Mouse (Mus musculus): ENCODE data around the gene Zfp628. TPM values are rescaled to one million over a fixed set of nuclear protein-coding genes. Genes with fewer than 3 reads are reported as not detected.
A peak's percentile ranks its signal among the peaks of the same experiment; 100 is the strongest.

The Zfp628 gene
- polyA plus RNA-seq, 1 experiment from 2014 or later: 4.3 TPM

GRCm38 (mm10) chr7:4920496-4920895, 5.5 kb downstream of the Zfp628 start:
- H3K9me3 ChIP-seq (replicated peaks): no peaks in the 10 kb centered on the region
- H3K4me3 ChIP-seq: no peak overlapping the region
- peaks cover 43% of the 10 kb centered on the region for H3K36me3 ChIP-seq (ENCODE audit: poor library complexity, severe bottlenecking)
- no peak for ATAC-seq
- H3K27me3 ChIP-seq: no peaks in the 10 kb centered on the region
- no peak overlapping the region for H3K4me2 ChIP-seq
- H3K4me1 ChIP-seq: peaks cover 69% of the 10 kb centered on the region
- peak overlapping the region; percentile 73; the same call in 1 of the 2 replicates for H3K9ac ChIP-seq
- 87% methylated on average over 19 of the region's 19 CpGs for WGBS
- peak overlapping the region; percentile 99; the same call in 1 of the 2 replicates for H3K27ac ChIP-seq

- ATAC-seq: no peak
- Histone ChIP-seq H3K36me3 (ENCODE audit: poor library complexity, severe bottlenecking) (peaks cover 43% of the 10 kb centered on the region), H3K27me3 (no peaks in the 10 kb centered on the region), H3K9ac (peak overlapping the region; percentile 73), H3K4me2 (peak overlapping the region; percentile 74), H3K4me1 (peaks cover 71% of the 10 kb centered on the region), H3K4me3 (no peak overlapping the region), H3K9me3 (replicated peaks) (no peaks in the 10 kb centered on the region), H3K27ac (peak overlapping the region; percentile 99)
- 59% methylated on average over 23 of the region's 23 CpGs for WGBS
These were observed 6.2 kb downstream of the Zfp628 start for GRCm38 (mm10) chr7:4920976-4921823.

- Histone ChIP-seq H3K36me3 (ENCODE audit: poor library complexity, severe bottlenecking) (peaks cover 43% of the 10 kb centered on the region), H3K27ac (peak within 1 kb of the TSS; percentile 99), H3K9ac (peak within 1 kb of the TSS; percentile 73), H3K9me3 (replicated peaks) (no peaks in the 10 kb centered on the region), H3K27me3 (no peaks in the 10 kb centered on the region), H3K4me2 (peak within 1 kb of the TSS; percentile 74), H3K4me1 (peaks cover 67% of the 10 kb centered on the region), H3K4me3 (peak within 1 kb of the TSS; percentile 43)
- no peak for ATAC-seq
- 21% methylated on average over 8 of the region's 8 CpGs for WGBS
These were observed 6.9 kb downstream of the Zfp628 start, which contains the start of gene Nat14 for GRCm38 (mm10) chr7:4921824-4922482. Gene Nat14, plus strand, starts transcription at chr7:4922028.

GRCm38 (mm10) chr7:4922508-4922907, 7.5 kb downstream of the Zfp628 start:
- H3K27me3 ChIP-seq: no peaks in the 10 kb centered on the region
- H3K36me3 ChIP-seq (ENCODE audit: poor library complexity, severe bottlenecking): peaks cover 41% of the 10 kb centered on the region
- peak overlapping the region; percentile 74 for H3K4me2 ChIP-seq
- no peaks in the 10 kb centered on the region for H3K9me3 ChIP-seq (replicated peaks)
- peak; percentile 81 for ATAC-seq
- peak overlapping the region; percentile 99 for H3K27ac ChIP-seq
- H3K9ac ChIP-seq: peak overlapping the region; percentile 73
- H3K4me1 ChIP-seq: peaks cover 62% of the 10 kb centered on the region
- 2% methylated on average over 14 of the region's 14 CpGs for WGBS
- peak overlapping the region; percentile 43 for H3K4me3 ChIP-seq

- peak overlapping the region; percentile 73 for H3K9ac ChIP-seq
- peaks cover 35% of the 10 kb centered on the region for H3K36me3 ChIP-seq (ENCODE audit: poor library complexity, severe bottlenecking)
- peak overlapping the region; percentile 74 for H3K4me2 ChIP-seq
- peak overlapping the region; percentile 43 for H3K4me3 ChIP-seq
- H3K9me3 ChIP-seq (replicated peaks): no peaks in the 10 kb centered on the region
- peak; percentile 58 for ATAC-seq
- peaks cover 58% of the 10 kb centered on the region for H3K4me1 ChIP-seq
- H3K27ac ChIP-seq: peak overlapping the region; percentile 99
- under 1% methylated on average over 14 of the region's 14 CpGs for WGBS
- no peaks in the 10 kb centered on the region for H3K27me3 ChIP-seq
These were observed 8.0 kb downstream of the Zfp628 start for GRCm38 (mm10) chr7:4922931-4923565.

- Histone ChIP-seq H3K4me2 (peak overlapping the region; percentile 74), H3K4me1 (peaks cover 58% of the 10 kb centered on the region), H3K9me3 (replicated peaks) (no peaks in the 10 kb centered on the region), H3K36me3 (ENCODE audit: poor library complexity, severe bottlenecking) (peaks cover 28% of the 10 kb centered on the region), H3K4me3 (peak overlapping the region; percentile 43), H3K27ac (peak overlapping the region; percentile 99), H3K9ac (peak overlapping the region; percentile 73), H3K27me3 (no peaks in the 10 kb centered on the region)
- no peak for ATAC-seq
- 4% methylated on average over 37 of the region's 37 CpGs for WGBS
These were observed 8.8 kb downstream of the Zfp628 start for GRCm38 (mm10) chr7:4923586-4924364.

- ATAC-seq: no peak
- Histone ChIP-seq H3K9ac (peak overlapping the region; percentile 73), H3K9me3 (replicated peaks) (no peaks in the 10 kb centered on the region), H3K4me3 (peak overlapping the region; percentile 43; the same call in 1 of the 2 replicates), H3K27ac (peak overlapping the region; percentile 99), H3K27me3 (no peaks in the 10 kb centered on the region), H3K4me1 (peaks cover 58% of the 10 kb centered on the region), H3K36me3 (ENCODE audit: poor library complexity, severe bottlenecking) (peaks cover 21% of the 10 kb centered on the region), H3K4me2 (peak overlapping the region; percentile 74)
- WGBS: 0% methylated on average over 4 of the region's 4 CpGs
These were observed 9.5 kb downstream of the Zfp628 start for GRCm38 (mm10) chr7:4924483-4924882.

- H3K4me1 ChIP-seq: peaks cover 58% of the 10 kb centered on the region
- peak overlapping the region; percentile 74 for H3K4me2 ChIP-seq
- peak overlapping the region; percentile 55; the same call in 1 of the 2 replicates for H3K9ac ChIP-seq
- H3K27me3 ChIP-seq: no peaks in the 10 kb centered on the region
- no peak overlapping the region for H3K4me3 ChIP-seq
- H3K36me3 ChIP-seq (ENCODE audit: poor library complexity, severe bottlenecking): peaks cover 17% of the 10 kb centered on the region
- WGBS: 0% methylated on average over 2 of the region's 4 CpGs
- H3K27ac ChIP-seq: peak overlapping the region; percentile 99
- no peak for ATAC-seq
- no peaks in the 10 kb centered on the region for H3K9me3 ChIP-seq (replicated peaks)
These were observed 9.9 kb downstream of the Zfp628 start for GRCm38 (mm10) chr7:4924891-4925301.

GRCm38 (mm10) chr7:4925441-4926381, 10.7 kb downstream of the Zfp628 start, which contains the start of gene Ssc5d:
Gene Ssc5d, plus strand, starts transcription at chr7:4925785.
- H3K9ac ChIP-seq: peak within 1 kb of the TSS; percentile 73
- H3K4me3 ChIP-seq: no peak within 1 kb of the TSS
- WGBS: 10% methylated on average over 6 of the region's 6 CpGs

GRCm38 (mm10) chr7:4926849-4927248, 11.8 kb downstream of the Zfp628 start:
- Histone ChIP-seq H3K4me3 (no peak overlapping the region), H3K9ac (no peak overlapping the region), H3K36me3 (ENCODE audit: poor library complexity, severe bottlenecking) (no peaks in the 10 kb centered on the region), H3K27me3 (no peaks in the 10 kb centered on the region), H3K27ac (no peak overlapping the region), H3K4me2 (no peak overlapping the region), H3K9me3 (replicated peaks) (no peaks in the 10 kb centered on the region), H3K4me1 (peaks cover 46% of the 10 kb centered on the region)
- 78% methylated on average over 16 of the region's 16 CpGs for WGBS
- ATAC-seq: no peak

More at GRCm38 (mm10) chr7:4925441-4926381, 10.7 kb downstream of the Zfp628 start, which contains the start of gene Ssc5d:
- H3K36me3 ChIP-seq (ENCODE audit: poor library complexity, severe bottlenecking): peaks cover 9% of the 10 kb centered on the region
- peak within 1 kb of the TSS; percentile 99 for H3K27ac ChIP-seq
- H3K4me1 ChIP-seq: peaks cover 58% of the 10 kb centered on the region
- H3K9me3 ChIP-seq (replicated peaks): no peaks in the 10 kb centered on the region
- H3K4me2 ChIP-seq: peak within 1 kb of the TSS; percentile 74
- no peak for ATAC-seq
- no peaks in the 10 kb centered on the region for H3K27me3 ChIP-seq

All from forebrain, embryonic 13.5 days (tissue).